Mouse (Mus musculus): ENCODE measurements around the gene Ckmt2.

DNA sequence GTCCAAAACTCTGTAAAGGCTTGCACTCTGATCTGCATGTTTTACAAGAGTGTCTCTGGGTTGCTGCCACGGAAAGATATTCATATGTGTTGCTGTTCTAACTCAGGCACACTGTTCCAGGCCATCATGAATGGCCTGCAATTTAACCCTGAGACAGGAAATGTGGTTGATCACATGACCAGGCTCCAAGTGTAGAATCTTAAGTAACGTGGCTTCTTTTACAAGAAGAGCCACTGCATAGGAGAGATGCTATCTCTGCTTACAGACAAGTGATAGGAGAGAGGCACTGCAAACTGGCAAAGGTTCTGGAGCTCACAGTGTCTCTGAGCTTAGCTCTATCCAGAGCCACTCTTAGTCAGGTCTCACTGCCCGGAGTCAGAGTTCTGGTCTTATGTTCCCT lies 44.3 kb upstream of the Ckmt2 start:
- no peak for TF ChIP-seq GATA1 (IDR thresholded peaks at IDR 0.05; ENCODE audit: borderline replicate concordance, low read length)
- TF ChIP-seq FLI1 (IDR thresholded peaks at IDR 0.05; ENCODE audit: low read length) = no peak
